Mouse (Mus musculus) heart, adult 2 months (tissue): ENCODE data around the gene D1Ertd622e. TPM values are rescaled to one million over a fixed set of nuclear protein-coding genes. Genes with fewer than 3 reads are reported as not detected.

Source experiments
- DNase-seq, 2 experiments: peaks; one replicate each; pipeline ENCODE4 v3.0.0; 2021
- H3K27ac ChIP-seq: fragments of 200-600 bp; 2 replicates; pipeline ENCODE4 v1.8.1; 2022
- H3K27me3 ChIP-seq: fragments of 200-500 bp; 2 replicates; pipeline ENCODE4 v1.6.1; 2012; ENCODE audit warnings: mild to moderate bottlenecking, low read length, inconsistent platforms, mixed read lengths; ENCODE audit not compliant: control insufficient read depth, insufficient read depth
- H3K36me3 ChIP-seq: fragments of 200-500 bp; 2 replicates; pipeline ENCODE4 v1.6.1; 2012; ENCODE audit warnings: low read length, inconsistent platforms; ENCODE audit not compliant: control insufficient read depth, insufficient read depth
- H3K4me1 ChIP-seq: fragments of 200-500 bp; 2 replicates; pipeline ENCODE4 v1.6.1; 2011; ENCODE audit warnings: low read length; ENCODE audit not compliant: control insufficient read depth, insufficient read depth
- H3K4me3 ChIP-seq: fragments of 200-600 bp; 2 replicates; pipeline ENCODE4 v1.8.1; 2022
- H3K79me2 ChIP-seq: fragments of 200-500 bp; replicated peaks from 2 replicates; pipeline ENCODE4 v1.6.1; 2012; ENCODE audit warnings: mild to moderate bottlenecking, inconsistent platforms, low read length, moderate library complexity, mixed read lengths; ENCODE audit not compliant: control insufficient read depth, insufficient read depth
- H3K9ac ChIP-seq: fragments of 200-500 bp; 2 replicates; pipeline ENCODE4 v1.6.1; 2012; ENCODE audit warnings: low read depth, mild to moderate bottlenecking, control low read depth, inconsistent platforms, low read length, mixed read lengths
- CTCF ChIP-seq: fragments of 200-600 bp; IDR thresholded peaks from 2 replicates; pipeline ENCODE4 v1.8.1; 2022; ENCODE audit warnings: antibody characterized with exemption, mild to moderate bottlenecking, moderate library complexity
- EP300 ChIP-seq: fragments of 200-500 bp; IDR thresholded peaks from 2 replicates; pipeline ENCODE4 v1.6.1; 2011; ENCODE audit warnings: low read depth, low read length, control low read depth; ENCODE audit not compliant: insufficient read depth
- POLR2A ChIP-seq: fragments of 200-500 bp; IDR thresholded peaks from 2 replicates; pipeline ENCODE4 v1.6.1; 2011; ENCODE audit warnings: mild to moderate bottlenecking, low read depth, low read length, control low read depth; ENCODE audit not compliant: insufficient read depth
- WGBS: fragments of 180-500 bp; shearing (Covaris S2); methylation state at CpG from one replicate; pipeline ENCODE4 v1.1.7; 2018; 5-methylcytosine and 5-hydroxymethylcytosine counted together
- intact Hi-C: fragments of 180-260 bp; cut with DNase I; formaldehyde crosslinking; loops from one replicate; pipeline ENCODE4 v1.15.1; 2025
- polyA plus RNA-seq: library from polyadenylated mRNA; depleted of rRNA; stranded (reverse); fragments of >200 nt; gene quantifications from 2 replicates; pipeline ENCODE4 v1.2.3, GENCODE M21; 2012
- total RNA-seq, 2 experiments: library from RNA; stranded (reverse); gene quantifications; 2 replicates each; pipeline ENCODE4 v1.2.3; 2021

The D1Ertd622e gene
- total and polyA plus RNA-seq, 3 experiments: 3.1 to 4.5 (median 4.4) TPM

DNA sequence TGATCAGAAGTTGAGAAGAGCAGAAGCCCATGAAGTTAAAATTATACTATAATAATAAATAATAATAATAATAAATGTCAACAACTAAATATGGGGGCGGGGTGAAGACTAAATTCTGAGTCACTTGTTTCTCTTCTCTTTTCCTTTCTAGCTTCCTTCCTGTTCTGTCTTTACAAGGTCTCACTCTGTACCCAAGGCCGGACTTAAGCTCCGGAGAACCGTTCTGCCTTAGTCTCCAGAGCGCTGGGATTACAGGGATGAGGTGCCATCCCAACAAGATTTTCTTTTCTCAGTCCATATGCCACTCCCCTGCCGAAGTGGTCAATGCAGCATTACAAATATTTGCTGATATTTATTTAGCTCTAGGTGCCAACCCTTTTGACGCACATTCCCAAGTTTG lies 450 bp upstream of the D1Ertd622e start:
- 22% methylated on average over 7 of the region's 7 CpGs for WGBS
- Histone ChIP-seq H3K4me3 (peak overlapping the region; percentile 90), H3K4me1 (peaks cover 4% of the 10 kb centered on the region), H3K27ac (peak overlapping the region; percentile 77), H3K9ac (peak overlapping the region; percentile 88), H3K36me3 (peaks cover 3% of the 10 kb centered on the region), H3K79me2 (no peaks in the 10 kb centered on the region), H3K27me3 (no peaks in the 10 kb centered on the region)
- intact Hi-C loops: loop anchor here (5.0 kb wide), 1 partner anchor 105 kb away; no protein-coding TSS in a partner anchor
- DNase-seq: no peak
- no peak for TF ChIP-seq POLR2A
- no peak for TF ChIP-seq EP300
- no peak for TF ChIP-seq CTCF

DNA sequence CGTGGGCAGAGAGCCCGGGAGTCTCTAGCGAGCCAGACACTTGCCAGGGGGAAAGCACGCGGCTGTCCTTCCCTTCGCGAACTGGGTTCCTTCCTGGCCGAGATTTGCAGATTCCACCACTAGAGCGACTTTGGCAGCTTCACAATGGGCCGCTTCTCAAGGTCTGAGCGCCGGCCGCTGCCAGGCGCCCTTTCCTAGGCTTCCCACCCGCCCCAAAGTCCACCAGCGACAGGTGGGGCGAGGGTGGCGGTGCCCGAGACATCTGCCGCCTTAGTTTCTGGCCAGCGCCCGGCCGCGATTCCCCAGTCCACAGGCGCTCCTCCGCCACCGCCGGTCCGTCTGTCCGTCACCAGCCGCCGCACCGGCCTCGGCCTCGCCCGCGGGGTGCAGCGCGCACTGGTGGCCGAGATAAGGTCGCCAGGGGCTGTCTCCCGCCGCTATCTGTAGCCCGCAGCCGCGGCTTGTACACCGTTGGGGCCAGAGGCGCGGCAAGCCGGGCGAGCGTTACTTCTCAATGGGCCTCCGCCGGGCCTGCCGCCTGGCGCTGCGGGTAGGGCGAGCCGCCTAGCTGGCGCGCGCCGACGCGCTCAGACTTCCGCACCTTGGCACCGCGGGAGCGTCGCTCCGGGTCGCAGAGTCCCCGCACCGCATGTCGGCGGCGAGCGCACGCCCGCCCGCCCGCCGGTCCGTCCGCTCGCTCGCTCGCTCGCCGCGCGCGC lies 1.0 kb downstream of the D1Ertd622e start:
- no peaks in the 10 kb centered on the region; the same call in 1 of the 2 replicates for H3K79me2 ChIP-seq
- peak overlapping the region; percentile 98 for H3K9ac ChIP-seq
- under 1% methylated on average over 93 of the region's 93 CpGs for WGBS
- DNase-seq: peak; percentile 77 to 80
- H3K4me1 ChIP-seq: peaks cover 4% of the 10 kb centered on the region
- H3K27me3 ChIP-seq: no peaks in the 10 kb centered on the region
- intact Hi-C loops: loop anchor here (5.0 kb wide), 1 partner anchor 106 kb away; no protein-coding TSS in a partner anchor
- peaks cover 4% of the 10 kb centered on the region for H3K36me3 ChIP-seq
- peak overlapping the region; percentile 90 for H3K4me3 ChIP-seq
- TF ChIP-seq CTCF: peak; percentile 52
- no peak for TF ChIP-seq POLR2A
- peak overlapping the region; percentile 75 for H3K27ac ChIP-seq

DNA sequence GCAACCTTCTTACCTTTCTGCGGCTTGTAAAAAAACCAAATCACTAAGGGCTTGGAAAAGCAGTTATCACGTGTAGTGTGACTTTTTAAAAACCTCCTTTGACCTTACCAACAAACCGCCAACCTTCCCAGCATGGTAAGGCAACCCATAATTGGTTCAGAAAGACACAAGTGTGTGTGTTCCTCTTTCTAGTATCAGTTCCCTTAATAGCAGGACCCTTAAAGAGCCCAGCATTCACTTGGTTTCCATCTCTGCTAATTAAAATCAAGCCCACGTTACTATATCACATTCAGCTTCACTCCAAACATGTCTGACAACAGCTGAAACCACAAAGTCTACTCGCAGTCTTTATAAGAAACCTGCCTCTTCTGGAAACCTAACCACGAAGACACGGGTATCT lies 2.5 kb downstream of the D1Ertd622e start:
- peak in 1 of 2 experiments; percentile 14 for DNase-seq
- TF ChIP-seq EP300 (no peak), POLR2A (no peak), CTCF (no peak)
- peaks cover 4% of the 10 kb centered on the region for H3K4me1 ChIP-seq
- H3K79me2 ChIP-seq: no peaks in the 10 kb centered on the region; the same call in 1 of the 2 replicates
- peaks cover 4% of the 10 kb centered on the region for H3K36me3 ChIP-seq
- WGBS: 71% methylated on average over 7 of the region's 7 CpGs
- H3K4me3 ChIP-seq: no peak overlapping the region
- H3K27ac ChIP-seq: no peak overlapping the region
- intact Hi-C loops: no loop called here
- no peaks in the 10 kb centered on the region for H3K27me3 ChIP-seq
- H3K9ac ChIP-seq: no peak overlapping the region

DNA sequence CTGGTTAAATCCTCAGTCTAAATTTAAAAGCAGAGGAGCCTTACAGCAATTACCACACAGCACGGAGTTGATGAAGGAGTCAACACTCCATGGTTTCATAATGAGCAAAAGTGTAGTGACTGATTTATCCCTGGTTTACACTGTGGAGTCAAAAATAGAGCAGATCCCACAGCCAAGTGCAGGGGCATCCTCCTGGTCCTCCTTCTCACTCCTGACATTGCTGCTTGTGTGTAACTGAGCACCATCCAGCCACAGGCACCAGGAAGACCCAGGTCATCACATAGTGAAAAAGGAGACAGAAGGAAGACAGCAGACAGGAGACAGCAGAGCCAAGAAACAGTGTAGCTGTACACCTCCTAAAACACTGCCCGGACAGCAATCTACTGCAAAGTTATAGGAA lies 4.1 kb downstream of the D1Ertd622e start:
- no peak overlapping the region for H3K4me3 ChIP-seq

DNA sequence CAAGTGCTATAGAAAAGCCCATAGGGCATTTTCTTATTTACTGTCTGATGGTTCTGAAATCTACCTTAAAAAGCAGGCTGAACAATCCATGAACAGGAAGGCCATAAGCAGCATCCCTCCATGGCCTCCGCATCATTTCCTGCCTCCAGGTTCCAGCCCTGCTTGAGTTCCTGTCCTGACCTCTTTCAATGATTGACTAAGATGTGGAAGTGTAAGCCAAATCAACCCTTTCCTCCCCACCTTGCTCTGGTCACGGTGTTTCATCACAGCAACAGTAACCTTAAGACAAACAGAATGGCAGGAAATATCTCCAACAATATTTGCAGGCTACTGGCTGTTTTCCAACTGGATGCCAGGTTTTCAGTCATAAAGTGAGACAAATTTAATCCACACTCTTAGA lies 4.7 kb downstream of the D1Ertd622e start:
- H3K4me3 ChIP-seq: no peak overlapping the region
- no peak overlapping the region for H3K9ac ChIP-seq
- no peak for DNase-seq
- peaks cover 4% of the 10 kb centered on the region for H3K4me1 ChIP-seq
- TF ChIP-seq CTCF (no peak), EP300 (no peak)
- intact Hi-C loops: no loop called here
- no peak overlapping the region for H3K27ac ChIP-seq
- H3K79me2 ChIP-seq: no peaks in the 10 kb centered on the region; the same call in 1 of the 2 replicates
- H3K27me3 ChIP-seq: no peaks in the 10 kb centered on the region
- H3K36me3 ChIP-seq: peaks cover 7% of the 10 kb centered on the region
- WGBS: 46% methylated on average over 2 of the region's 2 CpGs

More for the DNA sequence above, 4.1 kb downstream of the D1Ertd622e start:
- no peaks in the 10 kb centered on the region; the same call in 1 of the 2 replicates for H3K79me2 ChIP-seq
- no peaks in the 10 kb centered on the region for H3K27me3 ChIP-seq
- intact Hi-C loops: no loop called here
- peaks cover 7% of the 10 kb centered on the region for H3K36me3 ChIP-seq
- no peak overlapping the region for H3K9ac ChIP-seq
- H3K4me1 ChIP-seq: peaks cover 5% of the 10 kb centered on the region
- TF ChIP-seq EP300 (no peak), POLR2A (no peak), CTCF (no peak)
- H3K27ac ChIP-seq: no peak overlapping the region
- WGBS: 61% methylated on average over 2 of the region's 2 CpGs
- DNase-seq: no peak

DNA sequence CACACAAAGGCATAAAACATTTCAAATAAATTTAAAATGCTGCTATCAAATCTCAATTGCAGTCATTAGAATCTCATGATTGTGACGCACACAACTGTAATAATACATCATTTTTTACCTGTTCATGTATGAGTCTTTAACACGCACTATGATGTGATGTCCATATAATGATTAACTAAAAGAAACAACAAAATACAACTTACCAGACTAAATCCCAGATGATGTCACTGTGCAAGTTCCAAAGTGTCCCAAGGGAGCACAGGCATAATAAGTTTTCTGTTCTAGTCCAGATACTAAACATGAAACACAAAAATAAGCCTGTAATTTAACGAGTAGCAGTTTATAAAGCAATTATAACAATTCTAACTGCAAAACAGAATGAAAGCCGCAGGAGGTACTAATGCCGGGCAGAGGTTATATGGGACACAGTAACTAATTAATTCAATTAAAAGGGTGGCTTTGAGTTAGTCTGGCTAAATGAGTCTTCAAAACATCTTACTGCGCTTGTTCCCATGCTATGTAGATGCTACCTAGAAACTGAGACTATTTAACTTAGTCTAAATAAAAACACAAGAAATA lies 7.4 kb downstream of the D1Ertd622e start:
- TF ChIP-seq POLR2A: no peak
- no peak for TF ChIP-seq CTCF
- TF ChIP-seq EP300: no peak
- no peak overlapping the region for H3K9ac ChIP-seq
- no peak overlapping the region for H3K4me3 ChIP-seq
- H3K79me2 ChIP-seq: no peaks in the 10 kb centered on the region; the same call in none of the 2 replicates
- no peak for DNase-seq
- no peaks in the 10 kb centered on the region for H3K27me3 ChIP-seq
- H3K36me3 ChIP-seq: peaks cover 5% of the 10 kb centered on the region
- H3K27ac ChIP-seq: no peak overlapping the region
- peaks cover 3% of the 10 kb centered on the region for H3K4me1 ChIP-seq
- whole genome bisulfite sequencing: 84% methylated on average over 6 of the region's 6 CpGs
- intact Hi-C loops: loop anchor here (5.0 kb wide), 1 partner anchor 33 kb away; no protein-coding TSS in a partner anchor
